Mouse (Mus musculus): ENCODE data around the gene Cbl.

- TF ChIP-seq CTCF (IDR thresholded peaks at IDR 0.05; ENCODE audit: extremely low read depth, insufficient read depth, low read length) = no peak
- TF ChIP-seq POLR2A (IDR thresholded peaks at IDR 0.05; ENCODE audit: extremely low read depth, insufficient read depth, low read length) = no peak
These were observed 17.5 kb upstream of the Cbl start, which contains the start of gene Pdzd3 for GRCm38 (mm10) chr9:44251314-44251713.

Data from cortical plate, adult 2 months (tissue).